Mouse (Mus musculus): ENCODE measurements around the gene Arl2. TPM values are rescaled to one million over a fixed set of nuclear protein-coding genes. Genes with fewer than 3 reads are reported as not detected.

Arl2 gene
- total RNA-seq (2023), result 27.2 to 31.2 TPM (median 29.9 TPM) in 4 replicates

GRCm38 (mm10) chr19:6141394-6141749 lies at the start of gene Arl2:
TSS of gene Arl2 (minus strand) at chr19:6141548.

DNA sequence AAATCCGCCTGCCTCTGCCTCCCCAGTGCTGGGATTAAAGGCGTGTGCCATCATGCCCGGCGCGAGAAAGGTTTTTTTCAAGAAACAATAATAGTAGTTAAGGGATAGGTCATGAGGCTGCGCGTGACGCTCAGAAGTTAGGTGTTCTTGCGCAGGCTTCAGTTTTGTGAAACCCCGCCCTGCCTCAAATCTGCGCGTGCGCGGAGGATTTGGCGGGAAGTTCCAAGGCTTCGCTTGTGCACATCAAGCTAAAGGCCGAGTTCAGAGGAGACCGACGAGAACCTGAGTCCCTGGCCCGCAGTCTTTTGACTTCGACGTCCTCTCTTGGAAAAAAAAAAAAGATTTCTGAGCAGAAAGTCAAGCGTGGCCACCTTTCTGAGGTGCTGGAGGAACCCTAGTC lies 42.8 kb upstream of the Arl2 start, which contains the start of gene Majin:
TSS of gene Majin (plus strand) at position 258 of the 400 bp plus-strand sequence.

DNA sequence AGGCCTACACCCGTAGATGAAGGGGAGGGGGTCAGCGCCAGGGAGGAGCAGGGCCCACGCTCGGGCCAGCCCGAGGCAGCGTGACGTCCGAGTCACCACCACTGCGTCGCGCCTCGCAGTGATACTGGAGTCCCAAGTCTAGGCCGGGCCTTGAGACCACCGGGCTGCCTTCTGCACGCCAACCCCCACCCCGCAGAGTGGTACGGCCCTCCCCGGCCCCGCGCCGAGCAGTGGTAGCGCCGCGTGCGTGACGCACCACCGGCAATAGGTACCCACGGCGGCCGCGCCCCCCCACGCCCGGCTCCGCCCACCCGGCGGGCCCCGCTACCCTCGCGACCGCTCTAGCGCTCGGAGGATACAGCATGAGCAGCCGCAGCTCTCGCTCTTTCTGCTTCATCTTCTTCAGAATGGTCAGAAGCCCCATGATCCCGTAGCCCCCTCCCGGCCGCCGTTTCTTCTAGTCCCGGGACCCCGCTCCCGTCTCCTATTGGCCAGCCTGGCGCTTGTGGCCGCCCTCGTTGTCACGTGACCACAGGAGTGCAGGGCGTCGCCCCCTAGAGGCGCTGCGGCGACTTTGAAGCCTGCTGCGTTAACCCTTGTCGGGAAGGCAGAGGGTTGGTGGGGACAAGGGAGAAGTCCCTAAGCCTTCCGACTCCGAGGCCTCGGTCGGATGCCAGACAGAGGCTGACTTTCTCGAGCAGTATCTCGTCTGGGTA lies 512 bp downstream of the Arl2 start, which contains the start of gene Batf2:
TSS of gene Batf2 (plus strand) at position 306 of the 716 bp plus-strand sequence.

GRCm38 (mm10) chr19:6127760-6128341 lies 13.5 kb downstream of the Arl2 start, which contains the start of gene Snx15:
TSS of gene Snx15 (minus strand) at chr19:6128304.

DNA sequence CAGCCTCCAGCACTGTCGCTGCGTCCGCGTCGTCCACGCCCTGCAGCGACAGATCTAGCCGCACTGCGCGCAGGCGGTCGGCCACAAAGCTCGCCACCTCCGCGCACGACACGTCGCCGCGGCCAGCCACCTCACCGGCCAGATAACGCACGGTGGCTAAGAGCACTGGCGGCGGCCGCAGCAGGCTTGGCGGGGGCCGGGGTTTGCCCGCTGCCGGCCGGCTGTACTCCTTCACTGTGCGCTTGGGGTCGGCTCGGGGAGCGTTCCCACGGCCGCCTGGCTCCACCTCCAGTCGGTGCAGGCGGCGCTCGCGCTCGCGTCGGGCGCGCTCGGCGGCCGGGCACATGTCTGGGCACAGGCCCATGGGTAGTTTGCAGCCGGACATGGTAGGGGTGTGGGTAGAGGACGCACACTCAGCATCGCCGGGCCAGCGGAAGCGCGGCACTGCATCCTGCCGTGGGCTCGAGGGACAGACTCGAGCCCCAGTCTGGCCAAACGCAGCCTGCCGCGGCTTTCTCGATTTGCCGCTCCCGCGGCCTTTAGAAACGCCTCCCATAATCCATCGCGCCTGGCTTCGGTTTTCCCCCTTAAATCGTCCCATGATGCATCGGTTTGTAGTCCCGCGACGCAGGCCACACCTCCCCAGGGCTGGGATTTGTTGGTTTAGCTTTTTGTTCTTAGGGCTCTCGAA lies 23.2 kb downstream of the Arl2 start, which contains the start of gene Sac3d1:
TSS of gene Sac3d1 (minus strand) at position 665 of the 691 bp plus-strand sequence.

DNA sequence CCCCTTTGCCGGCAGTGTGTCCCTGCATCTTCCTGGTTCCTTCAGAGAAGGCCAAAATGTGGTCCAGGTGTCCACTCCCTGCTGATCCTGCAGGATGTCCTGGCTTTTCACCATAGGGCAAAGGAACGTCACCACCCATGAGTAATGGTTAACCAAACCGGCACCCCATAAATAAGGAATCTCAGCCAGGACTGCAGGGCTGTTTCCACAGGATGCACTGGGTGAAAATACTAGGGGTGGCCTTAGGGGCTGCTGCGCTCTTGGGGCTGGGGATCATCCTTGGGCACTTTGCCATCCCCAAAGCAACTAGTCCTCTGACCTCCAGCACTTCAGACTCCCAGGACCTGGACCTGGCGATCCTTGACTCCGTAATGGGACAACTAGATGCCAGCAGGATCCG lies 35.8 kb downstream of the Arl2 start, which contains the start of gene Naaladl1:
TSS of gene Naaladl1 (plus strand) at position 197 of the 400 bp plus-strand sequence.

DNA sequence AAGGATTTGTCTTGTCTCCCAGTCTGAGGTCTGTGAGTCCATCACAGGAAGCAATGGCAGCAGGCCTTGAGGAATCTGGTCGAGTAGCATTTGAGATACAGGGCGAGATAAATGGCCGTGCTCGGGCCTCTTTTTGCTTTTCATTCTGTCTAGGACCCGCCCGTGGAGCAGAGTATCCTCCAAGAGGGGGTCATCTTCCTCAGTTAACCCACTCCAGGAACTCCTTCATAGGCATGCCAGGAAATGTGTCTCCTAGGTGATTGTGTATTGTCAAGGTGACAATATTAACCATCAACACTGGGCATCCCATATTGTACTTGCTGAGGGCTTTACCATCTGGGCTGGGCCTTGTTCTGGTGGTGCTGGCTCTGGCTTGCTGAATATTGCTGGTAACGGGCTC lies 47.2 kb downstream of the Arl2 start, which contains the start of gene AC131692.1:
TSS of gene AC131692.1 (plus strand) at position 301 of the 400 bp plus-strand sequence.

DNA sequence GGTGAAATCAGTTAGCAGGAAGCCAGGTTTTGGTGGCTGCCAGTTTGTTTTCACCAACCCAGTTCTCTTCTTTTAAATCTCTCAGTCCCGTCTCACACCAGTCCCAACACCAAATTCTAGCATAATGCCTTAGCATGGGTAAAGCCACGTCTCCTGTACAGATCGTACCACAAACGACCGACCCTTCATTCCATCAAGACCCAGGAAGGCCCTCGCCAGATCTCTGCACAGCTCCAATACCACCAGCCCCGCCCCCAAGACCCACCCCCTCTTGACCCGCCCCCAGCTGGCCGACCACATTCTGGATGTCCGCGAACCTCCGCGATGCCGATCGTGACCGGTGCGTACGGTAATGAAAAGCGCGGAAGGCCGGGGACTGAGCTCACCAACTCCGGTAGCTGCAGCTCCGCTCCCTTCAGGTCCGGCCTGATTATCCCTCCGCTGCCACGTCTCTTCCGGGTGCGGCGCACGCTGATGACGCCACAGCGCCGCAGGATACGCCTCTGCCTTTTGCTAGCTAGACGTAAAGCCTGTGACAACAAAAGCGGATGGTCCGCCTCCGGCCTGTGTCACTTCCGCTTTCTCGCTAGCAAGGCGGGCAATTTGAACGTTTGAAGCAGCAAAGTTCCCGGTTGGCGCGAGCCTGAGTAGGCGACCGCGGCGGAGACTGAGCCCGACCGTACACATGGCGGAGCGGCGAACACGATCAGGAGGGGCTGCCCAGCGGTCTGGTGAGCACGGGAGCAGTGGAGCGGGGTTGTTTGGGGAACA lies 56.7 kb downstream of the Arl2 start, which contains the start of the genes Zfpl1 and Cdca5:
TSS of gene Zfpl1 (minus strand) at position 479 of the 771 bp plus-strand sequence.
TSS of gene Cdca5 (plus strand) at position 506 of the 771 bp plus-strand sequence.

Other genes starting within 250 kb of the Arl2 start
- gene Tigd3, start 247.4 kb downstream of the Arl2 start, total RNA-seq (2023), result 1.8 to 2.4 TPM (median 2.4 TPM) in 4 replicates
- gene Dpf2, start 228.5 kb downstream of the Arl2 start, total RNA-seq (2023), result 146 to 167 TPM (median 148 TPM) in 4 replicates
- gene Cdc42ep2, start 216.7 kb downstream of the Arl2 start, total RNA-seq (2023), result 0.15 to 0.43 TPM (median 0.15 TPM) in 3 of 4 replicates, not detected in the other
- 70.0 to 82.8 TPM (median 72.2 TPM) in 4 replicates for gene Pola2, start 177.3 kb downstream of the Arl2 start, total RNA-seq (2023)
- not detected in 4 replicates for gene Slc22a20, start 155.4 kb downstream of the Arl2 start, total RNA-seq (2023)
- 72.1 to 103 TPM (median 80.6 TPM) in 4 replicates for gene Capn1, start 125.7 kb downstream of the Arl2 start, total RNA-seq (2023)
- 154 to 181 TPM (median 166 TPM) in 4 replicates for gene Syvn1, start 95.0 kb downstream of the Arl2 start, total RNA-seq (2023)
- gene Mrpl49, start 83.8 kb downstream of the Arl2 start, total RNA-seq (2023), result 15.2 to 17.2 TPM (median 15.8 TPM) in 4 replicates
- gene Fau, start 83.7 kb downstream of the Arl2 start, total RNA-seq (2023), result 3,352 to 3,577 TPM (median 3,439 TPM) in 4 replicates
- gene Znhit2, start 80.4 kb downstream of the Arl2 start, total RNA-seq (2023), result 10.8 to 13.2 TPM (median 12.5 TPM) in 4 replicates
- 9.1 to 13.6 TPM (median 10.5 TPM) in 4 replicates for gene Tm7sf2, start 73.2 kb downstream of the Arl2 start, total RNA-seq (2023)
- gene Vps51, start 64.3 kb downstream of the Arl2 start, total RNA-seq (2023), result 94.8 to 109 TPM (median 102 TPM) in 4 replicates
- gene Tmem262, start 61.5 kb downstream of the Arl2 start, total RNA-seq (2023), result not detected in 4 replicates
- gene Gm28374, start 59.3 kb downstream of the Arl2 start, total RNA-seq (2023), result not detected in 4 replicates
- 50.9 to 56.9 TPM (median 54.3 TPM) in 4 replicates for gene Zfpl1, start 56.6 kb downstream of the Arl2 start, total RNA-seq (2023)
- gene Cdca5, start 56.6 kb downstream of the Arl2 start, total RNA-seq (2023), result 1.4 to 2.8 TPM (median 1.8 TPM) in 4 replicates
- 0.81 TPM in 1 of 4 replicates, not detected in the others for gene AC131692.1, start 47.1 kb downstream of the Arl2 start, total RNA-seq (2023)
- not detected in 4 replicates for gene Naaladl1, start 35.8 kb downstream of the Arl2 start, total RNA-seq (2023)
- 6.4 to 8.9 TPM (median 8.8 TPM) in 4 replicates for gene Sac3d1, start 22.9 kb downstream of the Arl2 start, total RNA-seq (2023)
- 31.0 to 37.8 TPM (median 33.7 TPM) in 4 replicates for gene Snx15, start 13.2 kb downstream of the Arl2 start, total RNA-seq (2023)
- not detected in 4 replicates for gene Batf2, start 565 bp downstream of the Arl2 start, total RNA-seq (2023)
- gene Majin, start 42.8 kb upstream of the Arl2 start, total RNA-seq (2023), result not detected in 4 replicates
- not detected in 4 replicates for gene Gpha2, start 84.8 kb upstream of the Arl2 start, total RNA-seq (2023)
- gene Ppp2r5b, start 94.3 kb upstream of the Arl2 start, total RNA-seq (2023), result 24.9 to 26.1 TPM (median 25.8 TPM) in 4 replicates
- 179 to 210 TPM (median 199 TPM) in 4 replicates for gene Atg2a, start 100.1 kb upstream of the Arl2 start, total RNA-seq (2023)
- gene Ehd1, start 135.2 kb upstream of the Arl2 start, total RNA-seq (2023), result 271 to 293 TPM (median 280 TPM) in 4 replicates
- gene Cdc42bpg, start 164.9 kb upstream of the Arl2 start, total RNA-seq (2023), result 13.0 to 21.1 TPM (median 19.9 TPM) in 4 replicates
- gene Men1, start 193.4 kb upstream of the Arl2 start, total RNA-seq (2023), result 31.5 to 38.7 TPM (median 34.4 TPM) in 4 replicates
- 580 to 628 TPM (median 615 TPM) in 4 replicates for gene Map4k2, start 199.6 kb upstream of the Arl2 start, total RNA-seq (2023)
- gene Sf1, start 222.1 kb upstream of the Arl2 start, total RNA-seq (2023), result 968 to 1,062 TPM (median 1,047 TPM) in 4 replicates
- gene Pygm, start 242.9 kb upstream of the Arl2 start, total RNA-seq (2023), result 22.4 to 36.0 TPM (median 29.7 TPM) in 4 replicates

Data from B cell, adult 62 days (primary cell).